Mouse (Mus musculus) embryonic fibroblast, embryonic 13.5 days (primary cell): ENCODE results near the gene Prep. TPM values are rescaled to one million over a fixed set of nuclear protein-coding genes. Genes with fewer than 3 reads are reported as not detected.

Experiments
- H3K27ac ChIP-seq: 2 replicates; pipeline ENCODE4 v1.5.1; 2012; ENCODE audit warnings: low read length, control low read depth, inconsistent platforms; ENCODE audit not compliant: insufficient read depth
- H3K4me1 ChIP-seq: 2 replicates; pipeline ENCODE4 v1.6.1; 2011; ENCODE audit warnings: low read length; ENCODE audit not compliant: control insufficient read depth, insufficient read depth
- H3K4me3 ChIP-seq: 2 replicates; pipeline ENCODE4 v1.5.1; 2011; ENCODE audit warnings: mild to moderate bottlenecking, control low read depth, low read length; ENCODE audit not compliant: insufficient read depth
- CTCF ChIP-seq: IDR thresholded peaks from 2 replicates; pipeline ENCODE4 v1.5.1; 2011; ENCODE audit warnings: mild to moderate bottlenecking, control low read depth, low read length, moderate library complexity, borderline replicate concordance; ENCODE audit not compliant: insufficient read depth
- polyA plus RNA-seq: library from polyadenylated mRNA; stranded (reverse); fragments of >200 nt; gene quantifications from 2 replicates; pipeline ENCODE4 v1.2.4, GENCODE M21; 2011; ENCODE audit warnings: low read depth; ENCODE audit not compliant: missing spikeins, insufficient read length

Prep gene
- polyA plus RNA-seq, 1 experiment: 25.0 TPM

DNA sequence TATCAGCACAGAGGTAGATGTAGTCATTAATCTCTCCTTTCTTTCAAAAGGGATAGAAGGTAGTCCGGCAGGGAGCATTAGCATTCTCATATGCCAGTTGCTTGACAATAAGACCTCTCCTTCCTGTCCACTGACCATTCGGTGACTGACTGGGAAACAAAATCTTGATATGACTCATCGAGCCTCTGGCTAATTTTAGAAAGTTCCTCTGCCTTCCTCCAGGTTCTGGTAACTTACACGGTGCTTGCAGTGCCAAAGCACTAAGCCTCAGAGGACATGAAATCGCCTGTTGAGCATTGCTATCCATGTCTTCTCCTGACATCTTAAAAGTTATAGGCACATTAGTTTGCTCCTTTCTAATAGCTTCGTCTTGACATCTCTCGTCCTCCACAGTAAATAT, 149.7 kb downstream of the Prep start:
- Histone ChIP-seq H3K4me1 (no peaks in the 10 kb centered on the region), H3K4me3 (no peak overlapping the region), H3K27ac (no peak overlapping the region)
- TF ChIP-seq CTCF: no peak

Other genes starting within 250 kb of the Prep start
- not detected in 2 replicates for gene Popdc3, start 110.9 kb downstream of the Prep start, polyA plus RNA-seq